Mouse (Mus musculus) lung, postnatal 0 days (tissue): ENCODE data around the gene Wdr90.

Experiments
- CTCF ChIP-seq: IDR thresholded peaks from 2 replicates; pipeline ENCODE4 v1.5.1; 2016; ENCODE audit warnings: antibody characterized with exemption, mild to moderate bottlenecking
- EP300 ChIP-seq: IDR thresholded peaks from 2 replicates; pipeline ENCODE4 v1.6.1; 2016; ENCODE audit warnings: antibody characterized with exemption, mild to moderate bottlenecking, control low read depth

- TF ChIP-seq CTCF: no peak
- no peak for TF ChIP-seq EP300
Measured at GRCm38 (mm10) chr17:25907640-25908039, 46.3 kb upstream of the Wdr90 start.
